Mouse (Mus musculus) G1E (cell line): Measurements from ENCODE around the gene Kcnma1.

Source experiments
- CTCF ChIP-seq: IDR thresholded peaks from 2 replicates; pipeline ENCODE4 v1.5.1; 2012; ENCODE audit warnings: low read depth, low read length, inconsistent platforms, mixed read lengths
- POLR2AphosphoS5 ChIP-seq: IDR thresholded peaks from 2 replicates; pipeline ENCODE4 v1.6.1; 2012; ENCODE audit warnings: low read depth, low read length, inconsistent platforms; ENCODE audit not compliant: insufficient replicate concordance

DNA sequence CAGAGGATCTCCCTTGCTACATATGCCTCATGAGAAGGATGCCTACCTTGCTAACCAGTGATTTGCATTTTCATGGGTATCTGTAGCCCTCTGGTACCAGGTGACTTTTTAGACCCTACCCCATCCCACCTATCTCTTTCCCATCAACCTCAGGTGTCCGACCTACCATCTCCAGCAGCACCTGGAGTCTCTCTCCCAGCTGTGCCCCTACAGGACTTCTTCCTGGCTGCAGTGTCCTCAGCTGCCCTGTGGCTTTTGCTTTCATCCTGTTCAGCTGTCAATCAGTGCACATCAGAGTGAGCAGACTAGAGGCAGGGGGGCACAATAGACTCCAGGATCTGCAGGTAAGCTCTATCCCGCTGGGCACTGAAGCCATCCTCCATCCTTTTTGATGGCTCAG is 37.5 kb upstream of the Kcnma1 start:
- TF ChIP-seq POLR2AphosphoS5 (no peak), CTCF (no peak)
